Mouse (Mus musculus): ENCODE data around the gene Kdm7a.

- no peak for TF ChIP-seq EP300 (IDR thresholded peaks at IDR 0.05; ENCODE audit: low read depth)
- no peak for TF ChIP-seq CTCF (IDR thresholded peaks at IDR 0.05; ENCODE audit: low read depth)
These were observed 15.1 kb downstream of the Kdm7a start for GRCm38 (mm10) chr6:39191518-39191917.

Measured in liver, embryonic 14.5 days (tissue).